Mouse (Mus musculus): Measurements from ENCODE around the gene Rgp1. TPM values are rescaled to one million over a fixed set of nuclear protein-coding genes. Genes with fewer than 3 reads are reported as not detected.
A peak's percentile ranks its signal among the peaks of the same experiment; 100 is the strongest.
"Not testable (repeated sequence)": the region's sequence is repeated elsewhere in the genome, so short reads cannot be mapped to it uniquely, and the experiment has no call there.

The Rgp1 gene
- 56.0 and 61.7 TPM in 2 replicates for polyA plus RNA-seq (2012; rRNA removed)

DNA sequence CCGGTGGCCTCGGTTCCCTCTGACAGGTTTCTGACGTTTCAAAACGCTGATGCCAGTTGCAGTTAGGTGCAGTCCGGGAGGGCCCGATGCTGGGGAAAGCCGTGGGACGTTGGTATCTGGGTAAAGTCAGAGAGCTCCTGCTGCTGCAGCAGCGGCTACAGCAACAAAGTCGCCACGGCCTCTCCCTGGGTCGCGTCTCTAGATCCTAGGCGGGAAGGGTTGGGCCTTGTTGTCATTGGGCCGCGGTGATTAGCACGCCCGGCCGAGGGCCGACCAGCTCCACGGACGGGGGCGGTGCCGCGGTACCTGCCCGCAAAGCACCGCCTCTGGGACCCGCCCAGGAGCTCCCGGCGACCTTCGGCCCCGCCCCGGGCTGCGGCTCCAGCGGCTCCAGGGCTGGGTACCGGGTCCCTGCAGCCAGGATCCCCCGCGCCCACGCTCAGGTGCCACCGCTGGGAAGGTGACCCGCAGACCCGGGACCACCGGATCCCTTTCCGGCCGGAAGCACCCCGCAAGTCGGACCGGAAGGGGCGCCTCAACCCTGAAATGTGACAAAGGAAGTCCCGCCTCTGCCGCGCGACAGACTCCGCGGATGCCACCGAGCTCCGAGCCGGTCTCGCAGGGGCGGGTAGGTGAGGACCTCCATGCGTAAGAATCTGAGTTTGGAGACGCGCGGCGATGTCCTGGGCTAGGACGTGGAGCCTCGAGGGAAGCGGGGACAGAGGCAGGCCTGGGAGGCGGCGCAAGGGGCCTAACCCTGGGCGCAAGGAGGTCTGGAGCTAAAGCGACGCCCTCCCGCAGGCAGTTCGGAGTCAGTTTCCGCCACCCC, at the start of gene Rgp1, which contains the start of gene Gba2:
TSS of gene Rgp1 (plus strand) at position 340 of the 829 bp plus-strand sequence.
TSS of gene Gba2 (minus strand) at position 498 of the 829 bp plus-strand sequence.
- TF ChIP-seq POLR2A (IDR thresholded peaks at IDR 0.05; ENCODE audit: borderline replicate concordance, extremely low read depth, insufficient read depth, insufficient read length, poor library complexity, severe bottlenecking) (peak; percentile 52; the same call in 1 of the 2 replicates), CTCF (IDR thresholded peaks at IDR 0.05; ENCODE audit: borderline replicate concordance, extremely low read depth, insufficient read depth, insufficient read length) (peak; percentile 5; the same call in 1 of the 2 replicates)

DNA sequence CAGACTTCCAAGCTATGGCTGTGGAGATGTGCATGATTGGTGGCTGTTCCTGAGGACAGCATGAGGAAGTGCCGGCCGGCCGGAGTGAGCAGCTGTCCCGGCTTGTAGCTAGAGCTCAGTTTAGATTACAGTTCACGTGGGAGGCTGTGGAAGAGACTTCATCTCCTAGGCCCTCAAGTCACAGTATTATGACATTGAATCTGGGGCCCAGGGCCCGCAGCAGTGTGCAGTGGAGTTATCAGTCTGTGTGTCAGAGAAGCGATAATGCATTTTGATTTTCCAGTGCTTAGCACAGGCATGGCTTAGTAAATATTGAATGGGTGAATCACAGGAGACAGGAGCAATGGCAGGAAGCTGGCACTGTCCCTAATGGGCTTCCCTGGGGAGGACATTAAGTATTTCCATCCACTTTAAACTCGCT, 48.4 kb upstream of the Rgp1 start:
- DNase-seq (ENCODE audit: low read depth): no peak
- no peak for TF ChIP-seq POLR2A (IDR thresholded peaks at IDR 0.05; ENCODE audit: borderline replicate concordance, extremely low read depth, insufficient read depth, insufficient read length, poor library complexity, severe bottlenecking)
- TF ChIP-seq CTCF (IDR thresholded peaks at IDR 0.05; ENCODE audit: borderline replicate concordance, extremely low read depth, insufficient read depth, insufficient read length): no peak

More for the DNA sequence above, at the start of gene Rgp1, which contains the start of gene Gba2:
- peak; percentile 91 for DNase-seq (ENCODE audit: low read depth)

DNA sequence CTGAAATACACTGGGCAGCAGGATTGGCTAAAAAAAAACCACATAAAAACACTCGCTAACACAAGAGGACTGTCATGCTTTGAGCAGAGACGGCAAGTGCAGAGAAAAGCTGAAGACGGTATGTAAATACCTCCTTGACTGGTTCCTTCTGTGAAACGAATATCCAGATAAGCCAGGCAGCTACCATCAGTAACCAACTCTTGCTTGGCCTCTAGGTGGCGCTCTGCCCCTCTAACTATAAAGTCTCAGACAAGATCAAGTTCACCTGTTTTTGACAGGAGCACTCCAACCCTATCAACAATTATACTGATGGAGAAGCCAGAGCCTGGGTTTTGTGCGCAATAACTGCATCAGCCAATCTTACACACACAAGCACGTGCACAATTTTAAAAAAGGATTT, 47.9 kb upstream of the Rgp1 start:
- peak; percentile 84 for DNase-seq (ENCODE audit: low read depth)

DNA sequence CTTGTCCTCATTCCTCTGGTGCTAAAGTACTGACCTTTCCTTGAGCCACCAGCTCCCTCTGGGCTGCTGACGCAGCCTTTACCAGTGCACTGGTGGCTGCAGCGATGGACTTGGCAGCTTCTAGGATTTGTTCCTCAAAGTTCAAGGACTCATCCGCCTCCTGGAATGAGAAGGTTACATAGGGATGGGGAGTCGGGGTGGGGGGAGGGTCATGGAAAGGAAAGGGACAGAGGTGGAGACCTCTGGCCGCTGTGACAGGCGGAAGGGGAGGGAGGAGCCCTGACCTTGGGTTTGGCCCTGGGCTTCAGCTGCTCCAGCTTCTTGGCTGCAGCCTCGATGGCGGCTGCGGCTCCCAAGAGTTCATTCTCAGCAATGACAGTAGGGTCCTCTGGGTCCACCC, 45.2 kb upstream of the Rgp1 start:
- no peak for DNase-seq (ENCODE audit: low read depth)
- TF ChIP-seq POLR2A (IDR thresholded peaks at IDR 0.05; ENCODE audit: borderline replicate concordance, extremely low read depth, insufficient read depth, insufficient read length, poor library complexity, severe bottlenecking) (no peak), CTCF (IDR thresholded peaks at IDR 0.05; ENCODE audit: borderline replicate concordance, extremely low read depth, insufficient read depth, insufficient read length) (no peak)

More for the DNA sequence above, 47.9 kb upstream of the Rgp1 start:
- TF ChIP-seq POLR2A (IDR thresholded peaks at IDR 0.05; ENCODE audit: borderline replicate concordance, extremely low read depth, insufficient read depth, insufficient read length, poor library complexity, severe bottlenecking) (no peak), CTCF (IDR thresholded peaks at IDR 0.05; ENCODE audit: borderline replicate concordance, extremely low read depth, insufficient read depth, insufficient read length) (peak; percentile 78; the same call in 1 of the 2 replicates)

DNA sequence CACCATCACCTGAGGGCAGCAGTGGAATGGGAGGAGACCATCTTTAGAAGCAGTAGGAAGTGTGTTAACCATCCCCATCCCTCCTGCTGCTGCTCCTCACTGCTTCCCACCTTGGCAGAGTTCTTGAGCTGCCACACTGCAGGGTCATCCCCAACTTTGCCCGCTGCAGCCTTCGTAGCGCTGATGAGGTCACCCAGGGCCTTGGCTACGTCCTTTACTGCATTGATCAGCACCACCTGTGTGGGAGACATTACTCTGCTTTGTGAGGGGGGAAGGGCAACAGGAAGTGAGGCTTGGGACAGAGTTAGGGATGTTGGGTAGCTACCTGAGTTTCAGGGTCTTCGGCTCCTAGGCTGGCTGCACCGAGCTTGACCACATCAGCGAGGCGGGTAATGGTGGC, 42.9 kb upstream of the Rgp1 start:
- DNase-seq (ENCODE audit: low read depth): no peak
- TF ChIP-seq CTCF (IDR thresholded peaks at IDR 0.05; ENCODE audit: borderline replicate concordance, extremely low read depth, insufficient read depth, insufficient read length) (no peak), POLR2A (IDR thresholded peaks at IDR 0.05; ENCODE audit: borderline replicate concordance, extremely low read depth, insufficient read depth, insufficient read length, poor library complexity, severe bottlenecking) (no peak)

DNA sequence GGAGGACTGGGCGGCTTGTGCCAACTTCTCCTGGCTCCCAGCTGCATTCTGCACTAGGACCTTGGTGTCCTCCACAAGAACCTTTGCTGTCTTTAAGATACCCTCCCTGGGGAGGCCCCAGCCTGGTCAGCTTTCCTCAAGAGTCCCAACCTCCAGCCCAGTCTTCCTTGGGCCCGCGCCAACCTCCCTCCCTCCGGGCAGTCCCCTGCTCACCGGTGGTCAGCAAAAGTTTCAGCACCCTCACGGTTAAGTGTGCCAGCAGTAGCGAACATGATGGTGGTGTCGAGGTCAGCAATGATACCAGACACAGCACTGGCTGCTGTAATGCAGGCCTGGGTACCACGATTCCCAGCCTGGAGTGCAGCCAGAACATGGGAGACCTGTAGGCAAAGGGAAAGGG, 42.5 kb upstream of the Rgp1 start:
- no peak for DNase-seq (ENCODE audit: low read depth)
- TF ChIP-seq CTCF (IDR thresholded peaks at IDR 0.05; ENCODE audit: borderline replicate concordance, extremely low read depth, insufficient read depth, insufficient read length) (no peak), POLR2A (IDR thresholded peaks at IDR 0.05; ENCODE audit: borderline replicate concordance, extremely low read depth, insufficient read depth, insufficient read length, poor library complexity, severe bottlenecking) (no peak)

DNA sequence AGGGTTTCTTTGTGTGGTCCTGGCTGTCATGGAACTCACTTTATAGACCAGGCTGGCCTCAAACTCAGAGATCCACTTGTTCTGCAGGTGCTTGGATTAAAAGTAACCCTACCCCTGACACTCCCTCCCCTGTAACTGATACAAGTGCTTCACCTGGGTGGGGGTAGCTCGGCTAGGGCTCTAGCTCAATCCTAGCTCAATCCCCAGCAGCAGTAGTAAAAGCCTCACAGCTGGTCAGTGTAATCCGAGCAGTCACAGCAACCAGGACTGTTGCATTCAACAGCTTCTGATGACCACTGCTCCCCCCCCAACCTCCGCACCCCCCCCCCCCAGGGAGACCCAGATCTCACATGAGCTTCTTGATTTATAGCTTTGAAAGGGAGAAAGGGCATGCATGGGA, 36.5 kb upstream of the Rgp1 start:
- no peak for TF ChIP-seq CTCF (IDR thresholded peaks at IDR 0.05; ENCODE audit: borderline replicate concordance, extremely low read depth, insufficient read depth, insufficient read length)
- no peak for TF ChIP-seq POLR2A (IDR thresholded peaks at IDR 0.05; ENCODE audit: borderline replicate concordance, extremely low read depth, insufficient read depth, insufficient read length, poor library complexity, severe bottlenecking)
- no peak for DNase-seq (ENCODE audit: low read depth)

DNA sequence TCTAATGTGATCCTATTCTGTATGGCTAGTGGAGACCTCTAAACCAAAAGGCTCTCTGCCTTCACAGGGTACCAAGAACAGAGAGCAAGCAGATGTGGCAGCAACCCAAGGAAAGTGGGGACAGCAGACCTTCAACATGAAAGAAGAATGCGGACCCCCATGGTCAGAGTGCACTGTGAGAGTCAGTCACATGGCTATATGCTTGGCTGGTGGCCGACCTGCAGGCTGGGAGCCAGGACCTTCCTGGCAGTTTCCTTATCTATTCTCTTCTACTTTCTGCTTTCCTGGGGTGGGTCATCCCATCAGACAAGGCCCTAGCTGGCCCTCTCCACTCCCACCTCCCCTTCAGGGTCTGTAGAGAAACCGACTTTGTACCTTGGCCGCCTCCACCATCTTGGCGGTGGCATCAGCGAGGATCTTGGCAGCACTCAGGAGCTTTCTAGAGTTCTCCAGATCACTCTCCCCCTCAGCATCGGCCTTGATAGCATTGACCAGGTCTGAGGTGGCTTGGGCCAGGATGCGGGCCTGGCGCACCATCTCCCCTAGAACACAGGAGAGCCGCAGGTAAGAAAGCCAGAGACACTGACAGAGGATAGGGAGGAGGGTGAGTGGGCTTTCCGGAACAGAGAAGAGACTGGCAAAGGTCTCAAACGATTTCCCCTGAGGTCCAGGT, 32.0 kb upstream of the Rgp1 start:
- no peak for DNase-seq (ENCODE audit: low read depth)
- TF ChIP-seq CTCF (IDR thresholded peaks at IDR 0.05; ENCODE audit: borderline replicate concordance, extremely low read depth, insufficient read depth, insufficient read length): no peak
- no peak for TF ChIP-seq POLR2A (IDR thresholded peaks at IDR 0.05; ENCODE audit: borderline replicate concordance, extremely low read depth, insufficient read depth, insufficient read length, poor library complexity, severe bottlenecking)

DNA sequence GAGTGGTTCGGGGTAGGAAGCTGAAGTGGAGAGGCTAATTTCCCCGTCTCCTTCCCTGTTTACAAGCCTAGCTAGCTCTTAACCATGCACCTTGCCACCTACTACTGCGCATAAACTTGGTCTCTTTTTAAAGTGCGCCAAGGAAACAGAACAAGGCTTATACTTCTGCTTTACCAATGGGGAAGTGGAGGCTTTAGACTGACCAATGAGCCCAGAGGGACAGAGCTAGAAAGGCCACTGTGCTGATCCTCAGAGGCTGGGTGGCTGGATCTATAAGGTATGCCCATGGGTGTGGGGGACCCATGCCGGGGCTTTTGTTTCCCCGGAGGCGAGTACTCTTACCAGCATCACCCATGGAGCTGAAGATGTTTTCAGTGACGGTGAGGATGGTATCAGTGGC, 31.4 kb upstream of the Rgp1 start:
- DNase-seq (ENCODE audit: low read depth): no peak
- TF ChIP-seq POLR2A (IDR thresholded peaks at IDR 0.05; ENCODE audit: borderline replicate concordance, extremely low read depth, insufficient read depth, insufficient read length, poor library complexity, severe bottlenecking) (no peak), CTCF (IDR thresholded peaks at IDR 0.05; ENCODE audit: borderline replicate concordance, extremely low read depth, insufficient read depth, insufficient read length) (no peak)

DNA sequence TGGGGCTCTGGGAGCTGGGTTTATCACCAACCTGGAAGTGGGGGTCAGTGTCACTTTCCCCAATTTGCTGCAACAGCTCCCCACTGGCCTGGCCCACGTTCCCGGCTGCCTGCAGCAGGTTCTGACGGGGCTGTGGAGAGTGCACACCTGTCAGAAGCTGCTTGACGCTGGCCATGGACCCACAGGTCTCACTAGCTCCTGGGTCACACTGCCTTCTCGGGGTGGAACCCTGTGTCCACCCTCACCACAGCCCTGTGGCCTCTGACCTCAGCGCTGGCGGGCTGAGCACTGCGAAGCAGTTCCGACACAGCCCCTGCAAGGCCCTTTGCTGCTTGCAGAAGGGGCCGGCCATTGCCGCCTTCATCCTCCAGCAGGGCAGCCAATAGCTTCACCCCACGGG, 29.5 kb upstream of the Rgp1 start:
- DNase-seq (ENCODE audit: low read depth): no peak
- TF ChIP-seq CTCF (IDR thresholded peaks at IDR 0.05; ENCODE audit: borderline replicate concordance, extremely low read depth, insufficient read depth, insufficient read length) (no peak), POLR2A (IDR thresholded peaks at IDR 0.05; ENCODE audit: borderline replicate concordance, extremely low read depth, insufficient read depth, insufficient read length, poor library complexity, severe bottlenecking) (no peak)

DNA sequence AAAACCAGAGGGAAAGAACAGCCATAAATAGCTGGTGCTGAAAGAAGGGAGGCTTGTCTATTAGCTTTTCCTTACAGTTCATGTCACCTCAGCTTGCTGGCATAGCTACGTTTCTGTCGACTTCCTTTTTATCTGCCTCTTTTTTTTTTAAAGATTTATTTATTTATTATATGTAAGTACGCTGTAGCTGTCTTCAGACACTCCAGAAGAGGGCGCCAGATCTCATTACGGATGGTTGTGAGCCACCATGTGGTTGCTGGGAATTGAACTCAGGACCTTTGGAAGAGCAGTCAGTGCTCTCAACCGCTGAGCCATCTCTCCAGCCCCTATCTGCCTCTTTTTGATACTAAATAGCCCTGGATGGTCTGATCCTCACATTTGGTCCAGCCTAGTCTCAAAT, 26.7 kb upstream of the Rgp1 start:
- not testable (repeated sequence) for DNase-seq (ENCODE audit: low read depth)

Measured in brain, embryonic 14.5 days (tissue).